Mouse (Mus musculus) megakaryocyte, embryonic 14.5 days (primary cell): ENCODE measurements around the gene Usp49. TPM values are rescaled to one million over a fixed set of nuclear protein-coding genes. Genes with fewer than 3 reads are reported as not detected.

Experiments
- H3K27me3 ChIP-seq: replicated peaks from 2 replicates; pipeline ENCODE3; 2012; ENCODE audit warnings: inconsistent platforms
- H3K36me3 ChIP-seq: replicated peaks from 2 replicates; pipeline ENCODE3; 2012; ENCODE audit warnings: low read length, inconsistent platforms, mixed read lengths
- H3K4me1 ChIP-seq: 2 replicates; pipeline ENCODE4 v1.6.1; 2012; ENCODE audit warnings: inconsistent platforms
- H3K4me3 ChIP-seq: replicated peaks from 2 replicates; pipeline ENCODE3; 2012; ENCODE audit warnings: moderate library complexity, mild to moderate bottlenecking, inconsistent platforms
- H3K9me3 ChIP-seq: 2 replicates; pipeline ENCODE4 v1.6.1; 2012; ENCODE audit warnings: inconsistent platforms
- FLI1 ChIP-seq: IDR thresholded peaks from 2 replicates; pipeline ENCODE4 v1.6.1; 2012; ENCODE audit warnings: low read length, inconsistent platforms, mixed read lengths
- GATA1 ChIP-seq: IDR thresholded peaks from 3 replicates; pipeline ENCODE4 v1.6.1; 2012; ENCODE audit warnings: mixed read lengths, low read length, inconsistent platforms, borderline replicate concordance
- polyA plus RNA-seq: library from polyadenylated mRNA; stranded (reverse); fragments of >175 nt; gene quantifications from 2 replicates; pipeline ENCODE4 v1.2.3, GENCODE M21; 2012; ENCODE audit warnings: low replicate concordance; ENCODE audit not compliant: insufficient read depth

Usp49 gene
- 1.2 and 3.7 TPM in 2 replicates for polyA plus RNA-seq

DNA sequence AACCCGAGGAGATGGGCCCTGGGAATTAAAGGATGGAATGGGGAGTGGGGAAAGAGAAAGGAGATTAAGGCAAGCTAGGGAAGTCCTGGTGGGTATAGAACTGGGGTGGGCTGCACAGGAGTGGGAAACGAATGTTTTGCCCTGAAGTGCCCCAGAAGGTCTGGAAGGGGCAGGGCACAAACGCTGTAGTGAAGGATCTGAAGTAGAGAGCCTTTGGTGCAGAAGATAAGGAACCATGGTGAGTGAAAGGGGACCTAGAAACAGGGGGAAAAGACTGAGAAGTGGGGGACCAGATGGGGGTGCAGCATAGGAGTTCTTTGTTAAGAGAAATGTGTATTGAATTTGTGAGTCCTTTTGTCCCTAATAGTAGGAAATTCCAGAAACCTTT is at the start of gene Usp49:
Usp49 (plus strand) TSS at position 13 of the 388 bp plus-strand sequence.
- H3K36me3 ChIP-seq, result peaks cover 16% of the 10 kb centered on the region
- no peak for TF ChIP-seq GATA1
- TF ChIP-seq FLI1, result no peak
- H3K9me3 ChIP-seq, result no peaks in the 10 kb centered on the region
- peaks cover 34% of the 10 kb centered on the region for H3K4me1 ChIP-seq
- no peaks in the 10 kb centered on the region for H3K27me3 ChIP-seq
- peak within 1 kb of the TSS; percentile 94 for H3K4me3 ChIP-seq

DNA sequence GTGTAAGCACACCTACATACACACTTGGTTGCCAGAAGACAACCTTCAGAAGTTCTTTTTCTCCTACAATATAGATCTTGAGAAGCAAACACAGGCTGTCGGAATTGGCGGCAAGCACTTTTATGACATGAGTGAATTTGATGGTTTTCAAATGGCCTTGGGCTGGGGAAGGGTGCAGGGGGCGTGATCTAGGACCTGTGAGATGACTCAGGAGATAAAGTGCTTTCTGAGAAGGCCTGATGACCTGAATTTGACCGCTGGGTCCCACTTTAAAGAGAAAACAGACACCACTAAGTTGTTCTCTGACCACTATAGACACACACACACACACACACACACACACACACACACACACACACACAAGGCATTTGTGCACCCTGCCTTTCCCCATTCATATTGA is 49.5 kb upstream of the Usp49 start:
- TF ChIP-seq FLI1 (no peak), GATA1 (no peak)
- Histone ChIP-seq H3K4me1 (peaks cover 17% of the 10 kb centered on the region), H3K4me3 (no peak overlapping the region), H3K36me3 (peaks cover 59% of the 10 kb centered on the region), H3K27me3 (no peaks in the 10 kb centered on the region), H3K9me3 (no peaks in the 10 kb centered on the region)

DNA sequence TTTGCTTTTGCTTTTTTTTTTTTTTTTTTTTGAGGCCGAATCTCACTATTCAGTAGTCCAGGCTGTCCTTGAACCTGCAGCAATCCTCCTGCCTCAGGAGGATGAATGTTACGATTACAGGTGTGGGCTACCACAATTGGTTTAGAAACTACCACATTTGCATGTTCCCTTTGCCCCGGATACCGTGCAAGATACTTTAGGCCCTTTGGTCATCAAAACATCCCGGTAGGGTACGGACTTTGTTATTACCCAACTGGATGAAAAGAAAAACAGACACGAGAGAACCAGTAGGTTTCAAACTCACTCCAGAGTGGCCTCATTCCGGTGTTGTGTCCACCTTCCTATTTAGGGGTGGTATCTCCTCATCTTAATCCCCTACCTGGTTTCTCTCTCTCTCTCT is 42.0 kb upstream of the Usp49 start:
- peaks cover 40% of the 10 kb centered on the region for H3K4me1 ChIP-seq
- no peaks in the 10 kb centered on the region for H3K9me3 ChIP-seq
- no peak overlapping the region for H3K4me3 ChIP-seq
- H3K27me3 ChIP-seq, result no peaks in the 10 kb centered on the region
- TF ChIP-seq GATA1 (no peak), FLI1 (no peak)
- peaks cover 44% of the 10 kb centered on the region for H3K36me3 ChIP-seq

DNA sequence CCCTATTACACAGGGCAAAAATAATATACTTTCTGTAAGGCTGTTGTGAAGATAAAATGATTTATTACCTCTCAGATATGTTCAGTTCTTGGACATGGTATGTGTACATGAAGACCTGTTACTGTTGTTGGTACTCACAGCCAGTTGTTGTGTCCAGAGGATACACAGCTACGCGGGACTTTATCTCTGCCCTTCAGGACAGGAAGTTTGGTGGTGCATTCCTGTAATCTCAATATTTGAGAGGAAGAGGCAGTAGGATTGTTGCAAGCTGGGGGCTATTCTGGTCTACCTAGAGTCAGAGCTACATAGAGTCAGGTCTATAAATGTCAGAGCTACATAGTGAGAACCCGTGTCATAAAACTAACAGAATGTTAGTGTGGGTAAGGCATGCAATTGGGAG is 39.4 kb upstream of the Usp49 start:
- TF ChIP-seq GATA1, result peak; percentile 42; the same call in 1 of the 3 replicates
- no peak for TF ChIP-seq FLI1
- Histone ChIP-seq H3K27me3 (no peaks in the 10 kb centered on the region), H3K4me1 (peaks cover 45% of the 10 kb centered on the region)

DNA sequence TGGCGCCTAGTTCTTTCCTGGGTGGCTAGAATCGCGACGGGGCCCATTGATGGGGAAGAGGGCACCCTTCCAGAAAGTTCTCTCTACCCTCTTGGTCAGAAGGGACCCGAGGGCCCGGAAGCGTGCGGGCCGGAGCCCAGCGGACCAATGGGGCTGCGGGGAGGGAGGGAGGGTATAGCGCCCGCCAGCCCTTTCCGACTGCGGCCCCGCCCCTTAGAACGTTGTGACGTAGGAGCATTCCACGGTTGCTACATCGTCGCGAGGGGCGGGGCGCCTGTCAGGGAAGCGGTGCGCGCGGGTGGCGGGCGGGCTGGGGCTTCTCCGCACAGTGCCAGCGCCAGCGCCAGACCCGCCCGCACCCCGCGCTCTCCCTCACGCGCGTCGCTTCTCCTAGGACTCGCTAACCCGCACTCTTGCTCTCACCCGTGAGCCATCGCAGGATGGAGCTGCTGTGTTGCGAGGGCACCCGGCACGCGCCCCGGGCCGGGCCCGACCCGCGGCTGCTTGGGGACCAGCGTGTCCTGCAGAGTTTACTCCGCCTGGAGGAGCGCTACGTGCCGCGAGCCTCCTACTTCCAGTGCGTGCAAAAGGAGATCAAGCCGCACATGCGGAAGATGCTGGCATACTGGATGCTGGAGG is 37.2 kb upstream of the Usp49 start:
- Histone ChIP-seq H3K27me3 (no peaks in the 10 kb centered on the region), H3K4me1 (peaks cover 67% of the 10 kb centered on the region), H3K4me3 (peak overlapping the region; percentile 98), H3K9me3 (no peaks in the 10 kb centered on the region), H3K36me3 (peaks cover 50% of the 10 kb centered on the region)
- TF ChIP-seq FLI1 (no peak), GATA1 (no peak)

More for the DNA sequence above, 39.4 kb upstream of the Usp49 start:
- Histone ChIP-seq H3K4me3 (peak overlapping the region; percentile 16), H3K9me3 (no peaks in the 10 kb centered on the region), H3K36me3 (peaks cover 37% of the 10 kb centered on the region)

DNA sequence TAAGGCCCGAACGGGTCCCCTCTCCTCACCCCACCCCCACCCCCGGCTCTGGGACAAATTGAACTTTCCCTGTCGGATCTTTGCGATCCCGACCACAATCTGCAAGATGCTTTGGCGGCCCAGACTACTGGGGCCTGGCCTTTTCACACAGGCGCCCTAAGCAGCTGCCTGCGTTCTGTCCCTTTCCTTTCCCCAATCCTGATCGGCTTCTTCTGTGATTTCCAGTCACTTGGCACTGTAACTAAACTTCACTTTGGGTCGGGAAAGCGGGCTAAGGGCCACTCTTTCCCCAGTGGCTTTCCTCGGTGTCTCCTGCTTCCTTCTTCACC is 36.7 kb upstream of the Usp49 start:
- H3K4me3 ChIP-seq, result peak overlapping the region; percentile 98
- peaks cover 55% of the 10 kb centered on the region for H3K36me3 ChIP-seq
- H3K4me1 ChIP-seq, result peaks cover 72% of the 10 kb centered on the region
- no peak for TF ChIP-seq FLI1
- TF ChIP-seq GATA1, result no peak
- H3K27me3 ChIP-seq, result no peaks in the 10 kb centered on the region
- H3K9me3 ChIP-seq, result no peaks in the 10 kb centered on the region

DNA sequence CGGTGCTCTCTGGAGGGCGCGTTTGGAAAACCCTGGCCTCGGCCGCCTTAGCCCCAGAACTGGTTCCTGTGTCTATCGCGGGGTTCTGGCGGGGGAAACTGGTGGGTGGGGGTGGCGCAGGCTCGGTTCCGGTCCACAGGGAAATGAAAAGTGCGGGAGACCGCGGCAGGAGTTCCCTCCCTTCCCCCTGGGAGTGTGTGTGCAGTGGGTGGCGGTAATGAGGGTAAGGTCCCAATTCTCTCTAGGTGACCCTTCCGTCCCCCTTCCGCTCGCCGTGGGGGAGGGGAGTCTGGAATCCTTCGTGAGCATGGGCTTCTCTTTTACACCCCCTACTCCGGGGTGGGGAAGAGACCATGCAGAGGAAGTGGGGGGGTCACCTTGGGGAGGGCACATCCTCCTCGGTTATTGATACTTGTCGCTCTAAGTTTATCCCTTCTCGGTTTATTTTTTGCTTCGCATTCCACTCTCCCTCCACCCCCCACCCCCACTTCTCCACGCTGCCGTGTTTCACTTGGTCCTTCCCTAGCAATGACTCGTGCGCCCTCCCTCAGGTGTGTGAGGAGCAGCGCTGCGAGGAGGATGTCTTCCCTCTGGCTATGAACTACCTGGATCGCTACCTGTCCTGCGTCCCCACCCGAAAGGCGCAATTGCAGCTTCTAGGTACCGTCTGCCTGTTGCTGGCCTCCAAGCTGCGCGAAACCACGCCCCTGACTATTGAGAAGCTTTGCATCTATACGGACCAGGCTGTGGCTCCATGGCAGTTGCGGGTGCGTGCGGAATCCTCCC is 36.1 kb upstream of the Usp49 start:
- peaks cover 72% of the 10 kb centered on the region for H3K4me1 ChIP-seq
- H3K27me3 ChIP-seq, result no peaks in the 10 kb centered on the region
- no peak for TF ChIP-seq FLI1
- H3K9me3 ChIP-seq, result no peaks in the 10 kb centered on the region
- peaks cover 58% of the 10 kb centered on the region for H3K36me3 ChIP-seq
- peak overlapping the region; percentile 98 for H3K4me3 ChIP-seq

DNA sequence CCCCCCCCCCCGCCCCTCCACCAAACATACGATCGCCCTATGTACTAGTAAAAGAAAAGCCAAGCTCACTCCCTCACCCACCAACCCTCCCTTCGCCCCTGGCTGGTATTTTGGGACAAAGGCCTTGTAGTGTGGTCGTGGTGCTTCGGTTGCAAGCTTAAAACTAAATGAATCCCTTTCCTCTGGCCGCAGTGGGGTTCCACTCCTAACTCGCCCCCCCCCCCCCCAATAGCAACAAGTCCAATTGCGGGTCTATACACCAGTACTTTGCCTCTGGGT is 35.6 kb upstream of the Usp49 start:
- H3K27me3 ChIP-seq, result no peaks in the 10 kb centered on the region
- peaks cover 58% of the 10 kb centered on the region for H3K36me3 ChIP-seq
- H3K9me3 ChIP-seq, result no peaks in the 10 kb centered on the region
- H3K4me3 ChIP-seq, result peak overlapping the region; percentile 98
- peaks cover 72% of the 10 kb centered on the region for H3K4me1 ChIP-seq
- TF ChIP-seq GATA1 (no peak), FLI1 (no peak)

DNA sequence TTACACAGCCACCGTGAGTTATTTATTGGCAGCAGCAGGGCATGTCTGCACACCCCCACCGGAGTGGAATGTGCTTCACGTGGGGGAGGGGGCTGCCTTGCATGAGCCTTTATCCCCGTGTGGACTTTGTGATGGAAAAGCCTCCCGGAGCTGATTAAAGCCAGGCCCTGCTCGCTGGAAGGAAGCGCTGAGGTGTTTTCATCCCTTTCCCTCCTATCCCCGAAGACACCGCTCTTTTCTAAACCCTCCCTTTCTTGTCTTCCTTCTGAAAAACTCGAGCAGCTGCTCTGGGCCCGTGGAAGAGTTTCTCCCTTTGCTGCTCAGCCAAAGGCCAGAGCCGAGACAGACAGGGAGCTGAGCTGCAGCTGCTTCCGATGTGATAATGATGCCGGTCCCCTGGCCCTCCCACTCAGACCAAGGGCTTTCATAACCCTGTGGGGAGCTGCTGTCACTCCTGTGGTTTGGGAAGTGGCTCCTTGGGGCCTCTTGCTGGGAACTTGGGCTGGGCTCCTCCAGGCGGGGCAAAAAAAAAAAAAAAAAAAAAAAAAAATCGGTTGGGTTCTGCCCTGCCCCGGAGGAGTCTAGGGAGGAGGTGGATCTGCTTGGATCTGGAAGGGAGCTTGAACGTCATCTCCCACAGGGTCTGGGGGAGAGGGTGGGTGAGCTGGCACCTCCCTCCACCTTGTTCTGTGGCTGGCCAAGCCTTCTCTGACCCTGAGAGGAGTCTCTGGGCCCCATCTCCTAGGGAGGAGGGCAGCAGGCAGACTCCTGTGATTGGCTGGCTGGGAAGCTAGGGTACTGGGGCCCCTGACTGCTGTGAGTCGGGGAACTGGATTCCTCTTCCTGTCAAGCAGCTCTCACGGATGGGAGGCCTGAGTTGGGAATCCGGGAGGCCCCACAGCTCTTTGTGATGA is 35.0 kb upstream of the Usp49 start:
- no peaks in the 10 kb centered on the region for H3K27me3 ChIP-seq
- TF ChIP-seq FLI1, result peak; percentile 63; the same call in 1 of the 2 replicates
- peak; percentile 36; the same call in 1 of the 3 replicates for TF ChIP-seq GATA1
- H3K4me3 ChIP-seq, result peak overlapping the region; percentile 98
- H3K4me1 ChIP-seq, result peaks cover 75% of the 10 kb centered on the region
- no peaks in the 10 kb centered on the region for H3K9me3 ChIP-seq
- peaks cover 63% of the 10 kb centered on the region for H3K36me3 ChIP-seq
